Mouse (Mus musculus) brain, embryonic 14.5 days (tissue): ENCODE data around the gene Pygo1.

ENCODE experiments used
- CTCF ChIP-seq: fragments of 200-500 bp; IDR thresholded peaks from 2 replicates; pipeline ENCODE4 v1.5.1; 2012; ENCODE audit warnings: inconsistent platforms, mild to moderate bottlenecking, moderate library complexity, borderline replicate concordance; ENCODE audit not compliant: insufficient read depth, insufficient read length; ENCODE audit errors: extremely low read depth
- POLR2A ChIP-seq: fragments of 200-500 bp; IDR thresholded peaks from 2 replicates; pipeline ENCODE4 v1.6.1; 2012; ENCODE audit warnings: mild to moderate bottlenecking, inconsistent platforms, borderline replicate concordance; ENCODE audit not compliant: poor library complexity, insufficient read depth, insufficient read length, severe bottlenecking; ENCODE audit errors: extremely low read depth

- TF ChIP-seq CTCF, result no peak
- no peak for TF ChIP-seq POLR2A
Measured at GRCm38 (mm10) chr9:72972435-72972834, 47.0 kb downstream of the Pygo1 start.
